Mouse (Mus musculus) ES-Bruce4 (cell line): ENCODE measurements around the gene Plpp2.

ENCODE experiments used
- EP300 ChIP-seq: IDR thresholded peaks from 2 replicates; pipeline ENCODE4 v1.6.1; 2011; ENCODE audit warnings: low read depth, low read length; ENCODE audit not compliant: insufficient read depth
- POLR2A ChIP-seq: IDR thresholded peaks from one replicate; pipeline ENCODE4 v1.8.1; 2011; ENCODE audit warnings: low read length; ENCODE audit not compliant: insufficient read depth

DNA sequence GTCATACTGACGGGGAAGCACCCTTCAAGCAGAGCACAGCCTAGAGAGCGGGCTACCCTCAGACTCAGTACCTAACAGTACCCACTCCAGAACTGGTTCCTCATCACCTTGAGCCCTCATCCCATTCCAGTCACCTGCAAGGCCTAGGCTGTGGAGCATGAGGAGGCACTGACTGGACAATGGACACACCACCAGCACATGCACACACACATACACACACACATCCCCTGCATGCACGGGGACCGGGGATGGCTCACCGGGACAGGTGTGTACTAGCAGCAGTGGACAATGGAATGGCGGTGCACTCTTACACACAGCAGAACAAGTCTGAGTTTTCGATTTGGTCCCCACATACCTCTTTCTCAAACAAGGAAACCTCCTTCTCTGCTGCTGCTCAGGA lies 3.7 kb upstream of the Plpp2 start:
- TF ChIP-seq POLR2A (no peak), EP300 (no peak)
